Mouse (Mus musculus) midbrain, embryonic 13.5 days (tissue): ENCODE measurements around the gene Sec14l3. TPM values are rescaled to one million over a fixed set of nuclear protein-coding genes. Genes with fewer than 3 reads are reported as not detected.
"Not testable (repeated sequence)": the region's sequence is repeated elsewhere in the genome, so short reads cannot be mapped to it uniquely, and the experiment has no call there.

Experiments
- ATAC-seq: fragments of 200-750 bp; cut with Nextera tagmentation; 2 replicates; pipeline ENCODE4 v1.8.0; 2017; ENCODE audit warnings: mild to moderate bottlenecking, moderate TSS enrichment, moderate library complexity
- H3K27ac ChIP-seq: fragments of 300-500 bp; sonication (generic); 2 replicates; pipeline ENCODE4 v1.5.1; 2015; ENCODE audit warnings: inconsistent platforms, mild to moderate bottlenecking, moderate library complexity
- H3K27me3 ChIP-seq: fragments of 300-500 bp; sonication (generic); 2 replicates; pipeline ENCODE4 v1.6.1; 2015; ENCODE audit warnings: mild to moderate bottlenecking, inconsistent platforms
- H3K36me3 ChIP-seq: fragments of 300-500 bp; sonication (generic); 2 replicates; pipeline ENCODE4 v1.6.1; 2015; ENCODE audit warnings: mild to moderate bottlenecking, inconsistent platforms
- H3K4me1 ChIP-seq: fragments of 300-500 bp; sonication (generic); replicated peaks from 2 replicates; pipeline ENCODE4 v1.6.1; 2015; ENCODE audit warnings: inconsistent platforms
- H3K4me2 ChIP-seq: fragments of 300-500 bp; sonication (generic); replicated peaks from 2 replicates; pipeline ENCODE4 v1.6.1; 2015; ENCODE audit warnings: moderate library complexity, mild to moderate bottlenecking, inconsistent platforms
- H3K4me3 ChIP-seq: fragments of 300-500 bp; sonication (generic); replicated peaks from 2 replicates; pipeline ENCODE4 v1.5.1; 2015; ENCODE audit warnings: mild to moderate bottlenecking, inconsistent platforms
- H3K9ac ChIP-seq: fragments of 300-500 bp; sonication (generic); replicated peaks from 2 replicates; pipeline ENCODE4 v1.6.1; 2015; ENCODE audit warnings: mild to moderate bottlenecking, inconsistent platforms
- H3K9me3 ChIP-seq: fragments of 300-500 bp; sonication (generic); 2 replicates; pipeline ENCODE4 v1.6.1; 2016; ENCODE audit warnings: mild to moderate bottlenecking, inconsistent platforms
- WGBS: fragments of 180-500 bp; shearing (Covaris S2); methylation state at CpG from one replicate; pipeline ENCODE4 v1.1.7; 2015; 5-methylcytosine and 5-hydroxymethylcytosine counted together
- polyA plus RNA-seq: library from polyadenylated mRNA; unstranded; fragments of >200 nt; fragmentation: Nextera tagmentation; extraction: Ambion mirVana; gene quantifications from 2 replicates; pipeline ENCODE4 v1.2.1, GENCODE M21; 2015

Gene Sec14l3
- 0.26 TPM in 1 of 2 replicates, not detected in the other for polyA plus RNA-seq

DNA sequence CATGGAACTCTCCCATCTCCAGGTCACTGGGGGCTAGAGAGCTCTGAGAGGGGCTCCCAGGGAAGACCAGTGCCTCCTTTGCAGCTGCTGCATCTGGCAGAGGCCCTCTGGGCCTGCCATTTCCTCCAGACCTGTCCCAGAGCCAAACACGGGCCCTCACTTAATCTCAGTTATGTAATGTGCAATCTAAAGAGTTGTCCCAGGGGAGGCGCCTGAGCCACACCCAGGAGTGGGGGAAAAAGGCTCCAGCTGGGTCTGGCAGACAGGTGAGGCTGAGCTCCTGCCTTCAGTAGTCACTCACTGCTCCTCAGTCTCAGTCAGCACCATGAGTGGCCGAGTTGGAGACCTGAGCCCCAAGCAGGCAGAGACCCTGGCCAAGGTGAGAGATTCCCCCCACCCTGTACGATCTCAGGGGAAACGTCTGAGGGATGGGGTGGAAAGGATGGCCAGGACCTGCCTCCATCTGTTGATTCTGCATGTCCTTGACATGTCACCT, at the start of gene Sec14l3:
Gene Sec14l3 (plus strand): TSS at position 215 of the 496 bp plus-strand sequence.
- no peaks in the 10 kb centered on the region for H3K36me3 ChIP-seq
- ATAC-seq = no peak
- H3K9ac ChIP-seq = 0 out of 2 replicates have a peak within 1 kb of the TSS, but pooled peaks have one; percentile 39
- H3K4me1 ChIP-seq = no peaks in the 10 kb centered on the region
- no peak within 1 kb of the TSS for H3K27ac ChIP-seq
- no peak within 1 kb of the TSS for H3K4me2 ChIP-seq
- WGBS = 72% methylated on average over 5 of the region's 5 CpGs
- H3K9me3 ChIP-seq = no peaks in the 10 kb centered on the region
- H3K4me3 ChIP-seq = no peak within 1 kb of the TSS
- H3K27me3 ChIP-seq = no peaks in the 10 kb centered on the region

DNA sequence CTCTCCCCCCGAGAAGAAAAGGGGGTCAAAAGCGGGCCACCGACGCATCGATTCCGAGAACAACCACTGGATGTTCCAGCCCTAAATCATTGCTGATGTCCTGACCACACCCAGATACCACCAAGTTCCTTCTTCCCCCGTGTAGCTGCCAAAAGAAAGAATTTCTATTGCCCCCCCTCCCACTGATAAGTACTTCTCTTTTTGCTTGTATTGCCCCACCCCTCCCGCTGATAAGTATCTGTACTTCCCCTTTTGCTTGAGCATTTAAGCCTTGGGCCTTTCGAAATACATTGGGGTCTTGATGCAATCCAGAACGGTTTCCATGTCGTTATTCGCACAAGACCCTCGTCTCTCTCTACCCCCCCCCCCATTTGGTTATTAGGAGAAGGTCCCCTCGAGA, 48.8 kb upstream of the Sec14l3 start:
- H3K27me3 ChIP-seq, H3K4me3 ChIP-seq, H3K27ac ChIP-seq, H3K36me3 ChIP-seq, ATAC-seq, H3K4me1 ChIP-seq, H3K9ac ChIP-seq, H3K4me2 ChIP-seq, H3K9me3 ChIP-seq: not testable (repeated sequence)
- 90% methylated on average over 14 of the region's 14 CpGs for WGBS

DNA sequence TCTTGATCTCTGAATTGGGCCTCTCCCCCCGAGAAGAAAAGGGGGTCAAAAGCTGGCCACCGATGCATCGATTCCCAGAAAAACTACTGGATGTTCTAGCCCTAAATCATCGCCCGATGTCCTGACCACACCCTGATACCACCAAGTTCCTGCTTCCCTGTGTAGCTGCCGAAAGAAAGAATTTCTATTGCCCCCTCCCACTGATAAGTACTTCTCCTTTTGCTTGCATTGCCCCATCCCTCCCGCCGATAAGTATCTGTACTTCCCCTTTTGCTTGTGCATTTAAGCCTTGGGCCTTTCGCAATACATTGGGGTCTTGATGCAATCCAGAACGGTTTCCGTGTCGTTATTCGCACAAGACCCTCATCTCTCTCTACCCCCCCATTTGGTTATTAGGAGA, 42.5 kb upstream of the Sec14l3 start:
- H3K27me3 ChIP-seq, H3K36me3 ChIP-seq, ATAC-seq, H3K9ac ChIP-seq, H3K4me1 ChIP-seq, H3K4me3 ChIP-seq, H3K4me2 ChIP-seq, H3K27ac ChIP-seq, H3K9me3 ChIP-seq: not testable (repeated sequence)
- 95% methylated on average over 13 of the region's 13 CpGs for whole genome bisulfite sequencing

DNA sequence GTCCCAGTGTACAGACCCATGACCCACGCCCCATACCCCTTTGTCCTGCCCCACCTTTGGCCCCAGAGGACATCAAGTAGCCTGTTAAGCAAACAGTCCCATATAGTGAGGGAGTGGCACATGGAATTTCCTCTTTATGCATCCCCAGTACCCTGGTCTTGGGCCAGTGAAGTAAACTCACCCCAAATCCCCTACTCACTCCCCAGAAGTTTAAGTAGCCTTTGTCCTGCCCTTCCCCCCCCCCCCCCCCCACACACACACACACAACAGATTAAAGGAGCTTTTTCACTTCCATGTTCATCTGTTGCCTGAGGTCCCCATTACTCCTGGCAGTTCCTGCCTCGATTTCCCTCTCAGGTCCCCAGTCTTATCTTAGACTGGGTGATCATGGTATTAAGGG, 41.3 kb upstream of the Sec14l3 start:
- 83% methylated on average over 2 of the region's 2 CpGs for WGBS

DNA sequence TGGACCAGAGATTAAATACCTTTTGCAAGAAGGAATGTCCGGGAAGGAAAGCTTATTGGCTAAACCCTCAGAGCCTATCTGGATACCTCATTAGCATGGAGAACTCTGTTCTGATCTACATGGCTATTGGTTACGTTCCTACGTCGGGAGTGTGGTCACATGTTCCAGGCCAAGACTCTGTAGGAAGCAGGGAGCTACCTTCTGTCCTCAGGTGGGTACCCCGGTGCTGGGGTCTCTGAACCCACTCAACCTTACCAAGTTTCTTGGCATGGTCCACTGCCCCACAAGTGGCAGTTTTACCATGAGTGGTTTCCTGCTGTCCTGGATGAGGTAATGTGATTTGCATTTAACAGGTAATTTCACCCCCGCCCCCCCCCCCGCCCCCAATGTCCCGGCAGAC, 37.6 kb upstream of the Sec14l3 start:
- H3K4me3 ChIP-seq = no peak overlapping the region
- 88% methylated on average over 8 of the region's 8 CpGs for WGBS
- peaks cover 3% of the 10 kb centered on the region; the same call in 1 of the 2 replicates for H3K27me3 ChIP-seq
- no peak overlapping the region for H3K4me2 ChIP-seq
- no peaks in the 10 kb centered on the region for H3K36me3 ChIP-seq
- no peaks in the 10 kb centered on the region for H3K4me1 ChIP-seq
- H3K9ac ChIP-seq = no peak overlapping the region
- H3K9me3 ChIP-seq = no peaks in the 10 kb centered on the region; the same call in 1 of the 2 replicates
- no peak for ATAC-seq
- no peak overlapping the region for H3K27ac ChIP-seq

More for the DNA sequence above, 41.3 kb upstream of the Sec14l3 start:
- Histone ChIP-seq H3K9me3 (no peaks in the 10 kb centered on the region), H3K36me3 (no peaks in the 10 kb centered on the region), H3K9ac (no peak overlapping the region), H3K4me1 (no peaks in the 10 kb centered on the region), H3K4me2 (no peak overlapping the region), H3K27ac (no peak overlapping the region), H3K4me3 (no peak overlapping the region), H3K27me3 (no peaks in the 10 kb centered on the region)
- no peak for ATAC-seq

DNA sequence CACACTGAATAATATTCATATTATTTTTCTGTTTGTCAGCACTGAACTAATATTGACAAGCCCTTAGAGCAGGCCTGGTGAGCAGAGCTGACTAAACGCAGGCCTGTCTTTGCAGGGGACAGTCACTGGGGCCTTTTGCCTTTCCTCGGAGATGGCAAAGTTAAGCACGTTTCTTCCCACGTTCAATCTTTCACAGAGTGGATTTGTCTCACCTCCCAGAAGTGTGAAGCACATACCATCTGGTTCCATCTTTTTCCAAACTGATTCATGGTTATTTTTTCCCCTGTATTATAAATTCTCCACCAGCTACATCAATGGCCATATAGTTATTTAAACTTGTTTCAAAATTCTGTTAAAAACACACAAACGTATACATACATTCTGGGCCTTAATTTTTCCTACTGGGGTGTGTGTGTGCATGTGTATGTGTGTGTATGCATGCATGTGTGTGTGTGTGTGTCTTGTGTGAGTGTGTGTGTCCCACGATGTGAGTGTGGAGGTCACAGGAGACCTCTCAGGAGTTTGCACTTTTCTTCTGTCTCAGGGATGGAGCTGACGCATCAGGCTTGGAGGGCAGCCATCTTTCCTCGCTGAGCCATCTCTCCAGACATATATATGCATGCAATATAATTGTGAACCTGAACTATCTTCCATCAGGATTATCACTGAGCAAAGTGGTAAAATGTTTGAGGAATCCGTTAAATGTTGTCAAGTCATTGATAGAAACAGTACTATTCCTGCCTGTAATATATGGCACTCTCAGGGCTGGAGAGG, 36.9 kb upstream of the Sec14l3 start:
- H3K27ac ChIP-seq = no peak overlapping the region
- no peak for ATAC-seq
- peaks cover 3% of the 10 kb centered on the region; the same call in 1 of the 2 replicates for H3K27me3 ChIP-seq
- no peak overlapping the region for H3K4me3 ChIP-seq
- no peaks in the 10 kb centered on the region for H3K4me1 ChIP-seq
- no peak overlapping the region for H3K4me2 ChIP-seq
- no peaks in the 10 kb centered on the region; the same call in 1 of the 2 replicates for H3K9me3 ChIP-seq
- H3K36me3 ChIP-seq = no peaks in the 10 kb centered on the region
- H3K9ac ChIP-seq = no peak overlapping the region
- 81% methylated on average over 9 of the region's 9 CpGs for WGBS

DNA sequence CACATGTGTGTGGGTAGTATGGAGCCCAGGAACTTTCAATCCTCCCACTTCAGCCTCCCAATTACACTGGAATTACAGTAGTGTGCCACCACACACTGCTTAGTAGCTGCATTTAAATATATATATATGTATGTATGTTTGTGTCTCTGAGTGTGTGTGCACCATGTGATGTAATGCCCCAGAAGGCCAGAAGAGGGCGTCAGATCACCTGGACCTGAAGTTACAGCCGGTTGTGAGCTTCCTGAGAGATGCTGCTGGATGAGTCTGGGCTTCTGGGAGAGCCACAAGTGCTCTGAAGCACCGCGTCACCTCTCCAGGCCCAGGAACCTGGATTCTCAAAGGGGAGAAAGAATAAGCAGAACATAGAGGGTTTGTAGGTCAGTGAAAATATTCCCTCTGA, 35.3 kb upstream of the Sec14l3 start:
- H3K27me3 ChIP-seq = peaks cover 3% of the 10 kb centered on the region; the same call in 1 of the 2 replicates
- no peak overlapping the region for H3K4me3 ChIP-seq
- H3K9ac ChIP-seq = no peak overlapping the region
- no peaks in the 10 kb centered on the region for H3K4me1 ChIP-seq
- H3K27ac ChIP-seq = no peak overlapping the region
- WGBS = 72% methylated on average over 4 of the region's 4 CpGs
- no peak for ATAC-seq
- H3K9me3 ChIP-seq = no peaks in the 10 kb centered on the region; the same call in 1 of the 2 replicates
- H3K4me2 ChIP-seq = no peak overlapping the region
- H3K36me3 ChIP-seq = no peaks in the 10 kb centered on the region

DNA sequence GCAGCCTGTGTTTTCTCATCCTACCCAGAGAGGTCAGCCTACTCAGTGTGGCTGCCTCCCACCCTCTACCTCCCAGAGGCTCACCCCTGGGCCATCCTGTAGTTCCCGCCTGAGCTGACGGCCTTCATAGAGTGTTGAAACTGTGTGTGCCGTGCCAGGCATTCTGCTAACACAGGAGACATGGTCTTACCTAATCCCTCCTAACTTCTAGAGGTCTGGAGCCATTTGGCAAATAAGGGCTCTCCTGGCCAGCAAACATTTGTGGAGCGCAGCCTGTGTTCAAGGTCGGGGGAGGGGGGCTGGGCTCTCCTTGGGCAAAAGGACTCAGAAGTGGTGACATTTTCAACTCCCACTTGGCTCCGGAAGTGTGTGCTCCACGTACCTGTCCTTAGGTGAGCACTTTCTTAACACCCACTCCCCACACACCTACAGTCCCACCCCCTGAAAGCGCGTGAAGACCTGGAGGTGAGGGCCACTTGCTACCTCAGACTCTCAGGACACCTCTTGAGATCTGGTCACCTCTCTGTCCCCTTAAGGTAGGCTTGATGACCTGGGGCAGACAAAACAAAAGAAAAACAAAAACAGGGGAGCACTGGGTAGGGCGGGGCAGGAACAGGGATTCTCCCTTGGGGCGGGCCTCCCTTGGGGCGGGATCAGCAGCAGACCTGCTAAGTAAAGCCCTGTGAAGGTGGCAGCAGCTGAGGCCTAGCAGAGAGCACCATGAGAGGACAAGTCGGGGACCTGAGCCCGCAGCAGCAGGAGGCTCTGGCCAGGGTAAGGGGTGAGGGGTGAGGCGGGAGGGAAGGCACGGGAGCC, 33.3 kb upstream of the Sec14l3 start, which contains the start of gene Sec14l4:
Gene Sec14l4 (plus strand): TSS at position 337 of the 816 bp plus-strand sequence.
- no peaks in the 10 kb centered on the region for H3K4me1 ChIP-seq
- H3K27ac ChIP-seq = no peak within 1 kb of the TSS
- no peak for ATAC-seq
- H3K36me3 ChIP-seq = no peaks in the 10 kb centered on the region
- no peaks in the 10 kb centered on the region; the same call in 1 of the 2 replicates for H3K9me3 ChIP-seq
- H3K27me3 ChIP-seq = peaks cover 3% of the 10 kb centered on the region; the same call in 1 of the 2 replicates
- 43% methylated on average over 16 of the region's 16 CpGs for WGBS
- no peak within 1 kb of the TSS for H3K9ac ChIP-seq
- H3K4me3 ChIP-seq = no peak within 1 kb of the TSS
- no peak within 1 kb of the TSS for H3K4me2 ChIP-seq

DNA sequence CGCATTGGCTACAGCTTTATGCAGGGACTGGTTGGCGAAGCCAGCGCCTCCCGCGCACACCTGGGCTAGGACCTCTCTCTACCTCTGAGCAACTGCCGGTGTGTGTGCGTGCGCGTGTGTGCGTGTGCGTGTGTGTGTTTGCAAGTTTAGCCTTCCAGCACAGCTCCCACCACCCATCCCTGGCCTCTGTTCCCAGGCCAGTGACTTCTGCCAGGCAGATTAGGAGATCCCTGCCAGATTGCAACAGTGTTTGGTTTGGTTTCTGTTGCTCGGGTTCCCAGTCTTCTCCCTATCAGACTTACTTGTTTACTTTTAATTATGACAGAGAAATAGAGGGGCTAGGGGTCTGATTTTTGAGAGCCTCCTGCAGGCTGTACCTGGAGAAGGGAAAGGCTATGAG, 32.7 kb upstream of the Sec14l3 start:
- no peaks in the 10 kb centered on the region for H3K36me3 ChIP-seq
- no peaks in the 10 kb centered on the region; the same call in 1 of the 2 replicates for H3K9me3 ChIP-seq
- H3K4me2 ChIP-seq = no peak overlapping the region
- no peaks in the 10 kb centered on the region for H3K4me1 ChIP-seq
- H3K4me3 ChIP-seq = no peak overlapping the region
- no peak overlapping the region for H3K9ac ChIP-seq
- WGBS = 37% methylated on average over 12 of the region's 12 CpGs
- no peak for ATAC-seq
- no peak overlapping the region for H3K27ac ChIP-seq
- H3K27me3 ChIP-seq = peaks cover 3% of the 10 kb centered on the region; the same call in 1 of the 2 replicates

DNA sequence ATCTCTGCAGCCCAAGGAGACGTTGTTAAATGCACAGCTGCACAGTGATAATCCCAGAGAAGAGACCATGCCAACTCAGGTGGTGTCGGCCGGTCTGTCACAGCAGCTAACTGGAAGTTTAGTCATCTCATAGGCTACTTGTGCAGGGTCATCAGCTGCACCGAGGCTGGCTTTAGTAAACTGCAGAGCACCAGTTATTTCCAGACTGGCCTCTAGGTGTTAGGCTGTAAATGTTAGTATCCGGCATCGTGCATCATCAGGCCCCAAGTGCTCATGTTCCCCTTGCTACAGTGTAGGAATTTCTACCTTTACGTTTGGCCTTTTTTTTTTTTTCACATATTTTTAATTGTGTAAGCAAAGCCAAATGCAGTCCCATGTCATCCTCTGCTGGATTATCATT, 31.2 kb upstream of the Sec14l3 start:
- no peak for ATAC-seq
- Histone ChIP-seq H3K36me3 (no peaks in the 10 kb centered on the region), H3K4me1 (no peaks in the 10 kb centered on the region), H3K9me3 (no peaks in the 10 kb centered on the region; the same call in 1 of the 2 replicates), H3K27ac (no peak overlapping the region), H3K27me3 (peaks cover 3% of the 10 kb centered on the region; the same call in 1 of the 2 replicates), H3K4me3 (no peak overlapping the region), H3K4me2 (no peak overlapping the region), H3K9ac (no peak overlapping the region)
- 73% methylated on average over 7 of the region's 7 CpGs for WGBS

DNA sequence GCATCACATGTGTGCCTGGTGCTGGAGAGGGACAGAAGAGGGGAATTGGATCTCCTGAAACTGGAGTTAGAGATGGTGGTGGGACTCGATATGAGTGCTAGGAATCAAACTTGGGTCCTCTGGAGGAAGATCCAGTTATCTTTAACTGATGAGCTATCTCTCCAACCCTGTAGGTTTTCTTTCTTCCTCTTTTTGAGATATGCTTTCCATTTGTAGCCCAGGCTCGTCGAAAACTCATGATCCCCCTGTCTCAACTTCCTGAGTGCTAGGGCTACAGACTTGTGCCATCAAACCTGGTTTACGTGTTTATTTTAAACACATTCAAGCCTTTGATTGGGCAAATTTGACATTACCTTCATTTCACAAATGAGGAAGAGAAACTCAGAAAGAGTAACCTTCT, 30.5 kb upstream of the Sec14l3 start:
- Histone ChIP-seq H3K27me3 (peaks cover 3% of the 10 kb centered on the region; the same call in 1 of the 2 replicates), H3K27ac (no peak overlapping the region), H3K36me3 (no peaks in the 10 kb centered on the region), H3K9me3 (no peaks in the 10 kb centered on the region; the same call in 1 of the 2 replicates), H3K4me3 (no peak overlapping the region), H3K9ac (no peak overlapping the region), H3K4me2 (no peak overlapping the region), H3K4me1 (no peaks in the 10 kb centered on the region)
- no peak for ATAC-seq
- WGBS = 81% methylated on average over 4 of the region's 4 CpGs
